Mouse (Mus musculus) 416B (cell line): ENCODE data around the gene 1700023F06Rik.
A peak's percentile ranks its signal among the peaks of the same experiment; 100 is the strongest.
"Not testable (repeated sequence)": the region's sequence is repeated elsewhere in the genome, so short reads cannot be mapped to it uniquely, and the experiment has no call there.

Source experiments
- DNase-seq: peaks from one replicate; pipeline ENCODE4 v3.0.0; 2011; ENCODE audit warnings: low read depth

Gene 1700023F06Rik

GRCm38 (mm10) chr11:103222718-103223117, 14.4 kb upstream of the 1700023F06Rik start:
- DNase-seq = not testable (repeated sequence)

- no peak for DNase-seq
These were observed 13.1 kb upstream of the 1700023F06Rik start for GRCm38 (mm10) chr11:103221437-103221836.

GRCm38 (mm10) chr11:103219995-103220394, 11.6 kb upstream of the 1700023F06Rik start:
- no peak for DNase-seq

DNA sequence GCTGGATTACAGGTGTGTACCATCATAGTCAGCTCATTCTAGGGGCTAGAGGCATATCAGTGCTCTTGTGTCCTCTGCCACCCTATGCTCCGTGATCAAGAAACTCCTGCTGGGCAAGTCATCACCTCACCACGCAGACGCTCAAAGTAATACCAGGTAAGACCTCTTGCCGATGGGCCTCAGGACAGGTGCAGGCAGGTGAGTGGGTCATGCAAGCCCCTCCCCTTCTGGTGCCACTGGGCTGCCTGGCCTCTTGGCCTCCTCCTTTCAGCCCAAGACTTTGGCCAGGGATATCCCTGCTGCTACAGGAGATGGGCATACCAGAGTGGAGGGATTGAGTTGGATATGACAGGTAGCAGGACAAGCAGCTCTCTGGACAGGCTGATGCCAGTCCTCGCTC, 10.9 kb upstream of the 1700023F06Rik start:
- DNase-seq = no peak

- no peak for DNase-seq
These were observed 10.2 kb upstream of the 1700023F06Rik start for GRCm38 (mm10) chr11:103218517-103218901.

DNA sequence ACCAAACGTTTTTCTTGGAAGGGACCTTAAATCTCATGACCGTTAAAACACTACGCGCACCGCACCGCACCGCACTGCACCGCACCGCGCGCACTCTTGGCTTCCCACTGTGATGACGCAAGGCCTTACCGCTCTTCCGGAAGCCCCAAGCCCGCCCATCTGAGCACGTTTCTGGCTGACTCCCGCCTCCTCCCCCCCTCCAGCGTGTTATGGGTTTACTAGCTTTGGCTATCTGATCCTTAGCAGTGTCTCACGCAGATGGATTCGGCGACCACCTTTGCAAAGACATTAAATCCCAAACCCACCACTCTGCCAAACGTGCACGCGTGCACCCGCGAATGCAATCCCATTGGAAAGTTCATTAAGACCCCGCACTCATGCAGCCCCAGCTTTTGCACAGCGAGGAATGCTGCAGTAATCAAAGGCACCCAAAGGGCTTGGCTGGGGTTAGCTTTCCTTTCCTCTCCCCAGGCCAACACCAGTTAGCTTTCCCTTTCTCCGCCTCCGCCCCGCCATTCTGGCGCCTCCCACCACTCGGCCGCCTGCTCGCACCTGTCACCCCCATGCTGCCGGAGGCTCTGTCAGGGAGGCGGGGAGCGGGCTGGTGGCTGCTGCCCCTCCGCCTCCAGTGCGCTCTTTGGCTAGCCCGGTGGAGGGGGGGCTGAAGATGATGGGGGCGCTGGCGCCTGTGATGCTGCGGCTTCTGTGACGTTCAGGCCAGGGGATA, 9.6 kb upstream of the 1700023F06Rik start, which contains the start of gene Spata32:
TSS of gene Spata32 (minus strand) at position 643 of the 727 bp plus-strand sequence.
- peak; percentile 36 for DNase-seq

GRCm38 (mm10) chr11:103215355-103215754, 7.0 kb upstream of the 1700023F06Rik start:
- DNase-seq = peak; percentile 94

GRCm38 (mm10) chr11:103213712-103214111, 5.4 kb upstream of the 1700023F06Rik start:
- DNase-seq = no peak

DNA sequence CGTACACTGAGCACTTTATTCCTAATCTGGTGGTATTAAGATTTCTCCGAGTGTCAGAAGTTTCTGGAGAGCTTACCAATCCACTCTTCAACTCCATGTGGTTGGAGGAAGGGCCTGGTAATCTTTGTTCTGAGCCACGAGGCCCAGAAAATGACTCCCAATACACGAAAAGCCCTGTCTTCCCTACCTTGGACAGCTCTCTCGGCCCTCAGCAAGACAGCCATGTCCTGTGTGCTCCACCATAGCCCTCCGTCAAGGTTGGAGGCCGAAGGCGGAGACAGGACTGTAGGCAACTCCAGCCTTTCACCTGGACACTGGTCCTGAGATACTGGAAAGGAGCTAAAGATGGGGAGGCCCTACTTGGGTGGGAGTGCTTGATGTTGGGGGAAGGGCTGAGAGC, 1.9 kb upstream of the 1700023F06Rik start:
- DNase-seq = no peak

GRCm38 (mm10) chr11:103206203-103206602, 2.2 kb downstream of the 1700023F06Rik start:
- no peak for DNase-seq

DNA sequence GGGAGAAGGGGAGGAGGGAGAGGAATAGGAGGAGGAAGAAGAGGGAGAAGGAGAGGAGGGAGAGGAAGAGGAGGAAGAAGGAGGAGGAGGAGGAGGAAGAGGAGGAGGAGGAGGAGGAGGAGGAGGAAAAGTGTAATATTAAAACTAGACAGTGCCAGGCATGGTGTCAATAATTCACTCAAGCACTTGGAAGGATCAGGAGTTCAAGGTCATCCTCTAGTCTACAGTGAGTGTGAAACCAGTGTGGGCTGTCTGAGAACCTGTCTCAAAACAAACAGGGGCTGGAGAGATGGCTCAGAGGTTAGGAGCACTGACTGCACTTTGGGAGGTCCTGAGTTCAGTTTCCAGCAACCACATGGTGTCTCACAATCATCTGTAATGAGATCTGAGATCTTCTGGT, 6.0 kb downstream of the 1700023F06Rik start:
- DNase-seq = no peak

DNA sequence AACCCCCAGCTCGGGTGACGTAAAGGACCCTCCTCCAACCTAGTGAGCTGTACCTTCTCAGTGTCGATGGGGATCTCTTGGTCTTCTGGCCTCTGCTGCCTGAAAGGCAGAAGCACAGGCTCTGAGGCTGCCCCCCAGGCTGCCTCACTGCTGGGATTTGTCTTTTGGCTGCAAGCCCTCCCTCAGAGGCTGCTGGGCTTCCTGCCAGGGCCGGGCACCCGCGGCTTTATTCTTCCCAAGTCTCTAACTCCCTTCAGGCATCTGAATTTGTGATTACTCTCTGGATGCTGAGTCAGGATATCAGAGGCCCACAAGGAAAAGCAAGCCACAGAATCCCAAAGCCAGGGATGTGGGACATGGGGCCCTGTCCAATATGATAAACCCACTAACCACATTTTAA, 6.7 kb downstream of the 1700023F06Rik start:
- DNase-seq = peak; percentile 34

DNA sequence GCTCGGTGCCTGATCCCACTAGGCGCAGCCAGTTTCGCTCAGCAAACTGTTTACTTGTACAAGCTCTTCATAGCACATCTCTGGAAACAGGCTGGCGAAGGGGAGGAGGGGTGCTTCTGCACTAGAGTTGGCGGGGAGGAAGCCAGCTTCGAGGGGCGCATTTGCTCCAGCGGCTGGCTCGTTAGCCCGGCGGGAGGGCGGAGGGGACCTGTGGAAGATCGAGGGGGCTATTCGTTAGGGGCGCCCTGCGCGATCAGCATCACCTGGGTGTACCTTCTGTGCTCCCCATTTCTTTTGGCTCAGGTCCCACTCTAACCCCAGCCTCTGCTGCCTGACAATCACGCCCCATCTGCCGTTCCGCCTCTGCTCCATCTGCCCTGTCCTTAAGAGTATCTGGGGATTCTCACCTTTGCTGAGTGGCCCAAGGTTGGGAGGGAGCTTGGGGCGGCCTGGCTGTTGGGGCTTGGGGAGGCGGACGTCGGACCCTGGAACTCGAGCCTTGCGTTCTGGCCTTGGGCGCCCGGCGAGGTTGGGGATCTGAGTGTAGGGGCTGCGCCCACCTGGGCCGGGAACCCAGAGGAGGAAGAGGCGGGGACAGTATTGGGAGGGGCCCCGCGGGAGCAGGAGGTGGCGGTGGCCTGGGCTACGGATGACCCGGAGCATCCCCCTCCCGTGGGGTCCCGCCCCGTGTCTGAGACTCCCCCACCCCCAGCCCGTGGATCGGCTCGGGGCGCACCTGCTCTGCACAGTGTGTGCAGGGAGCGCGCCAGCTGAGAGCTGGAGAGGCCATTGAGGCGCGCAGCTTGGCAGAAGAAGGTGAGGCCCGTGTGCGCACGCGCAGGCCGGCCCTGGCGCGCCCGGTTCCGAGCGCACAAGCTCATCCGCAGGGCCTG, 9.2 kb downstream of the 1700023F06Rik start:
- DNase-seq = no peak

DNA sequence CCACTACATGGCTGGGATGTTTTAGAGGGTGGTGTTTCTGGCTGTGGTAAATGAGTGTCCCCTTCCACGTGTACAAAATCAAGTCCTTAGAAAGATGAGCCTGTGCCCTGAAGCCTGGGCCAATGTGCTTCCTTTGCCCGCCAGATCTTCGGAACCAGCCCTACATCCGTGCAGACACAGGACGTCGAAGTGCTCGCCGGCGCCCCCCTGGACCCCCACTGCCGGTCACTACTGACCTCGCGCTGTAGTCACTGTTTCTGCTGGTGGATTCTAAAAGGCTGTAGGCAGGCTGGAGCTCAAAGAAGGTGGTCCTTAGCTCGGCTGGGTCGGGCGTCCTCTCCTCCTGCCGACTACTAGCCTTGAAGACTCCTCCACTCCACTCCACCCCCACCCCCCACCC, 10.0 kb downstream of the 1700023F06Rik start:
- DNase-seq = no peak

- no peak for DNase-seq
These were observed 11.0 kb downstream of the 1700023F06Rik start for GRCm38 (mm10) chr11:103197340-103197739.

GRCm38 (mm10) chr11:103195656-103196055, 12.7 kb downstream of the 1700023F06Rik start:
- DNase-seq = no peak

DNA sequence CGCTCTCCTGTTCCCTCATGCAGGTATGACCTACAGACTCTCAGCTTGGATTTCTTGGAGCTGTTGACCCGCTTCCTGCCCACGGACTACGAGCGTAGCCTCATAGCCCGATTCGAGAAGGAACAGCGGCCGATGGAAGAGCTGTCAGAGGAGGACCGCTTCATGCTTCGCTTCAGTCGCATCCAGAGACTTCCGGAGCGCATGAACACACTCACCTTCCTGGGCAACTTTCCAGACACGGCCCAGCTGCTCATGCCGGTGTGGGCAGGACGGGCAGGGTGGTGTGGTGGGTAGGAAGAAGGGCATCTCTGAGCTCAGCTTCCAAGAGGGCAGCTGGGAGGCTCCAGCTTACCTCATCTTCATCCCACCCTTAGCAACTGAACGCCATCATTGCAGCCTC, 13.1 kb downstream of the 1700023F06Rik start:
- no peak for DNase-seq

GRCm38 (mm10) chr11:103193825-103194168, 14.6 kb downstream of the 1700023F06Rik start:
- no peak for DNase-seq

- no peak for DNase-seq
These were observed 15.2 kb downstream of the 1700023F06Rik start for GRCm38 (mm10) chr11:103192956-103193824.

- DNase-seq = no peak
These were observed 16.0 kb downstream of the 1700023F06Rik start for GRCm38 (mm10) chr11:103192230-103192955.

GRCm38 (mm10) chr11:103184891-103185290, 23.5 kb downstream of the 1700023F06Rik start:
- DNase-seq = peak; percentile 74
